Mouse (Mus musculus): ENCODE measurements around the gene Opa1.

- TF ChIP-seq CTCF (IDR thresholded peaks at IDR 0.05; ENCODE audit: borderline replicate concordance, insufficient read depth, low read depth, low read length) (peak; percentile 47; the same call in 1 of the 2 replicates), POLR2A (IDR thresholded peaks at IDR 0.05; ENCODE audit: borderline replicate concordance, insufficient read depth, low read length) (no peak)
Measured at GRCm38 (mm10) chr16:29560869-29561268, 18.3 kb upstream of the Opa1 start.
